Mouse (Mus musculus): Measurements from ENCODE around the gene Gys1.

- TF ChIP-seq CTCF (IDR thresholded peaks at IDR 0.05; ENCODE audit: extremely low read depth, insufficient read length, insufficient replicate concordance, low read depth, low read length) (no peak), POLR2A (IDR thresholded peaks at IDR 0.05; ENCODE audit: low read depth, low read length) (no peak)
Measured at GRCm38 (mm10) chr7:45467090-45467670, 32.5 kb downstream of the Gys1 start.
